Mouse (Mus musculus) lung, adult 2 months (tissue): ENCODE results near the gene Echdc1. TPM values are rescaled to one million over a fixed set of nuclear protein-coding genes. Genes with fewer than 3 reads are reported as not detected.

Experiments
- DNase-seq: peaks from one replicate; pipeline ENCODE4 v3.0.0; 2022
- H3K4me1 ChIP-seq: fragments of 200-500 bp; 2 replicates; pipeline ENCODE4 v1.6.1; 2011; ENCODE audit warnings: low read length; ENCODE audit not compliant: control insufficient read depth, insufficient read depth
- H3K4me3 ChIP-seq: fragments of 200-500 bp; replicated peaks from 2 replicates; pipeline ENCODE3; 2011; ENCODE audit warnings: low read depth, mild to moderate bottlenecking, control low read depth, low read length; ENCODE audit errors: extremely low read depth
- CTCF ChIP-seq: fragments of 200-500 bp; IDR thresholded peaks from 2 replicates; pipeline ENCODE4 v1.5.1; 2011; ENCODE audit warnings: mild to moderate bottlenecking, low read length, control low read depth; ENCODE audit not compliant: insufficient read depth
- POLR2A ChIP-seq: fragments of 200-500 bp; IDR thresholded peaks from 2 replicates; pipeline ENCODE4 v1.6.1; 2011; ENCODE audit warnings: low read depth, mild to moderate bottlenecking, control low read depth, low read length, borderline replicate concordance; ENCODE audit errors: extremely low read depth
- WGBS: fragments of 180-500 bp; shearing (Covaris S2); methylation state at CpG from one replicate; pipeline ENCODE4 v1.1.7; 2018; 5-methylcytosine and 5-hydroxymethylcytosine counted together
- polyA plus RNA-seq: library from polyadenylated mRNA; depleted of rRNA; stranded (reverse); fragments of >200 nt; gene quantifications from 2 replicates; pipeline ENCODE4 v1.2.3, GENCODE M21; 2012; rRNA removed

The Echdc1 gene
- polyA plus RNA-seq = 2.7 and 5.6 TPM in 2 replicates

GRCm38 (mm10) chr10:29313064-29313638 lies at the start of gene Echdc1:
Echdc1 (plus strand) TSS chr10:29313166.
- DNase-seq = peak; percentile 83
- peaks cover 3% of the 10 kb centered on the region; the same call in 1 of the 2 replicates for H3K4me1 ChIP-seq
- TF ChIP-seq CTCF = peak; percentile 76
- TF ChIP-seq POLR2A = peak; percentile 56; the same call in 1 of the 2 replicates
- under 1% methylated on average over 44 of the region's 49 CpGs for WGBS
- H3K4me3 ChIP-seq = peak within 1 kb of the TSS; percentile 83

GRCm38 (mm10) chr10:29281736-29282135 lies 31.2 kb upstream of the Echdc1 start:
- WGBS = 51% methylated on average over 1 of the region's 1 CpGs

GRCm38 (mm10) chr10:29285757-29286156 lies 27.2 kb upstream of the Echdc1 start:
- no peak for DNase-seq
- TF ChIP-seq CTCF (no peak), POLR2A (no peak)
- Histone ChIP-seq H3K4me3 (no peak overlapping the region), H3K4me1 (peaks cover 2% of the 10 kb centered on the region)
- WGBS = 61% methylated on average over 1 of the region's 1 CpGs

More at GRCm38 (mm10) chr10:29281736-29282135, 31.2 kb upstream of the Echdc1 start:
- H3K4me1 ChIP-seq = peaks cover 2% of the 10 kb centered on the region
- DNase-seq = no peak
- no peak overlapping the region for H3K4me3 ChIP-seq
- TF ChIP-seq POLR2A (no peak), CTCF (no peak)

GRCm38 (mm10) chr10:29302230-29302629 lies 10.7 kb upstream of the Echdc1 start:
- H3K4me1 ChIP-seq = peaks cover 3% of the 10 kb centered on the region; the same call in 1 of the 2 replicates
- no peak overlapping the region for H3K4me3 ChIP-seq
- 87% methylated on average over 4 of the region's 4 CpGs for WGBS
- TF ChIP-seq CTCF (no peak), POLR2A (no peak)
- DNase-seq = no peak

GRCm38 (mm10) chr10:29311480-29312219 lies 1.3 kb upstream of the Echdc1 start:
- DNase-seq = no peak
- TF ChIP-seq CTCF (no peak), POLR2A (no peak)
- WGBS = 36% methylated on average over 4 of the region's 4 CpGs
- Histone ChIP-seq H3K4me3 (no peak overlapping the region), H3K4me1 (peaks cover 3% of the 10 kb centered on the region; the same call in 1 of the 2 replicates)

- no peak for TF ChIP-seq CTCF
- no peak for TF ChIP-seq POLR2A
- WGBS = 18% methylated on average over 5 of the region's 5 CpGs
- H3K4me3 ChIP-seq = peak overlapping the region; percentile 83
These were observed 939 bp downstream of the Echdc1 start for GRCm38 (mm10) chr10:29313905-29314304.

GRCm38 (mm10) chr10:29324817-29325216 lies 11.9 kb downstream of the Echdc1 start:
- Histone ChIP-seq H3K4me3 (no peak overlapping the region), H3K4me1 (no peaks in the 10 kb centered on the region)
- no peak for DNase-seq
- 82% methylated on average over 2 of the region's 2 CpGs for WGBS
- no peak for TF ChIP-seq CTCF
- no peak for TF ChIP-seq POLR2A

More at GRCm38 (mm10) chr10:29313905-29314304, 939 bp downstream of the Echdc1 start:
- peaks cover 3% of the 10 kb centered on the region; the same call in 1 of the 2 replicates for H3K4me1 ChIP-seq
- no peak for DNase-seq

- no peak for TF ChIP-seq POLR2A
- TF ChIP-seq CTCF = no peak
- Histone ChIP-seq H3K4me1 (peaks cover 2% of the 10 kb centered on the region), H3K4me3 (no peak overlapping the region)
- 21% methylated on average over 4 of the region's 4 CpGs for WGBS
- no peak for DNase-seq
These were observed 20.9 kb downstream of the Echdc1 start for GRCm38 (mm10) chr10:29333836-29334235.

- Histone ChIP-seq H3K4me3 (no peak overlapping the region), H3K4me1 (peaks cover 2% of the 10 kb centered on the region)
- 49% methylated on average over 4 of the region's 4 CpGs for WGBS
- DNase-seq = peak; percentile 58
- TF ChIP-seq POLR2A = no peak
- 0 out of 2 replicates have a peak, but pooled peaks have one; percentile 32 for TF ChIP-seq CTCF
These were observed 25.5 kb downstream of the Echdc1 start for GRCm38 (mm10) chr10:29338355-29339056.
